Mouse (Mus musculus): ENCODE measurements around the gene Ccdc154.

- TF ChIP-seq CTCF (IDR thresholded peaks at IDR 0.05; ENCODE audit: low read depth, low read length): no peak
- TF ChIP-seq POLR2A (IDR thresholded peaks at IDR 0.05; ENCODE audit: insufficient read depth, low read length): no peak
Measured at GRCm38 (mm10) chr17:25218967-25219366, 56.7 kb downstream of the Ccdc154 start.
